Mouse (Mus musculus): ENCODE data around the gene Exoc5. TPM values are rescaled to one million over a fixed set of nuclear protein-coding genes. Genes with fewer than 3 reads are reported as not detected.

The Exoc5 gene
- polyA plus RNA-seq, 1 experiment from 2014 or later = 82.1 TPM

DNA sequence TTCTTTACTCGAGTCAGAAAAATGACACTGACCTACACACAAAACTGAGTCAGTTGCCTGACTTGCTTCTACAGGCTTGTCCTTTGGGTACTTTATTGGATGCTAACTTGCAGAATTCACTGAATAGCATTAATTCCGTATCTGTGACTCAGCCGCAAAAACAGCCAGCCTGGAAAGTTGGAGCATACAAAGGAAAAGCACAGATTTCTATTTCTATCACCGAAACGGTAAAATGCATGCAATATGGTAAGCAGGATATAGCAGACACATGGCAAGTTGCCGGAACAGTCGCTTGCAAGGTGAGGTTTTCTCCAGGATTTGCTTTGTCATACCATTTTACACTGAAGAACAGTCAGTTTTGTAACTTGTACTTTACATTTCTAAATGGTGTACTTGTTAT, 7.4 kb upstream of the Exoc5 start:
- H3K27me3 ChIP-seq (replicated peaks; ENCODE audit: control insufficient read depth, insufficient read depth, low read length) = no peaks in the 10 kb centered on the region
- peaks cover 12% of the 10 kb centered on the region for H3K36me3 ChIP-seq (ENCODE audit: control insufficient read depth, insufficient read depth, low read length)
- no peaks in the 10 kb centered on the region for H3K9me3 ChIP-seq (replicated peaks; ENCODE audit: control insufficient read depth, low read length)
- no peak overlapping the region for H3K4me2 ChIP-seq (ENCODE audit: low read length)
- H3K4me1 ChIP-seq (ENCODE audit: control insufficient read depth, insufficient read depth, low read length) = no peaks in the 10 kb centered on the region
- H3K27ac ChIP-seq (ENCODE audit: low read depth, low read length) = no peak overlapping the region
- 92% methylated on average over 7 of the region's 7 CpGs for WGBS
- DNase-seq (ENCODE audit: low spot score) (no peak), ATAC-seq (no peak)
- H3K9ac ChIP-seq (ENCODE audit: low read length) = no peak overlapping the region
- no peak overlapping the region for H3K4me3 ChIP-seq (ENCODE audit: low read depth, low read length)

DNA sequence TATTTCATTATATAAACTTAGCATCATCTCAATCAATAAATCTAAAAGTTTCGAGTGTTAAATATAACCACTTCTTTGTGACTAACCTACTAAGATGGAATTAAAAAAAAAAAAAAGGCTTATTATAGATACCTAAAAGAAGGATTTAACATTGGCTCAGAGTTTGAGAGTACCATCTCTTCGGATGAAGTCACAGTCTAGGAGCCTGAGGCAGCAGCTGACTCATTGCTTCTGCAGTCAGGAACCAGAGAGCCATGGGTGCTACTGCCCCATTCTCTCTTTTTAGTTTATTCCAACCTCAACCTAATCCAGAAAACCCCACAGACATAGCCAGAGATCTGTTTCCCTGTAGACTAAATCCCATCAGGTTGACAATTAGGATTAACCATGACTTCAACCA, 6.4 kb upstream of the Exoc5 start:
- peaks cover 2% of the 10 kb centered on the region for H3K4me1 ChIP-seq (ENCODE audit: control insufficient read depth, insufficient read depth, low read length)
- no peak overlapping the region for H3K4me2 ChIP-seq (ENCODE audit: low read length)
- no peak overlapping the region for H3K4me3 ChIP-seq (ENCODE audit: low read depth, low read length)
- ATAC-seq = no peak
- H3K36me3 ChIP-seq (ENCODE audit: control insufficient read depth, insufficient read depth, low read length) = peaks cover 12% of the 10 kb centered on the region
- 96% methylated on average over 2 of the region's 2 CpGs for WGBS
- DNase-seq (ENCODE audit: low spot score) = no peak
- no peaks in the 10 kb centered on the region for H3K27me3 ChIP-seq (replicated peaks; ENCODE audit: control insufficient read depth, insufficient read depth, low read length)
- no peak overlapping the region for H3K9ac ChIP-seq (ENCODE audit: low read length)
- no peak overlapping the region for H3K27ac ChIP-seq (ENCODE audit: low read depth, low read length)
- no peaks in the 10 kb centered on the region for H3K9me3 ChIP-seq (replicated peaks; ENCODE audit: control insufficient read depth, low read length)

DNA sequence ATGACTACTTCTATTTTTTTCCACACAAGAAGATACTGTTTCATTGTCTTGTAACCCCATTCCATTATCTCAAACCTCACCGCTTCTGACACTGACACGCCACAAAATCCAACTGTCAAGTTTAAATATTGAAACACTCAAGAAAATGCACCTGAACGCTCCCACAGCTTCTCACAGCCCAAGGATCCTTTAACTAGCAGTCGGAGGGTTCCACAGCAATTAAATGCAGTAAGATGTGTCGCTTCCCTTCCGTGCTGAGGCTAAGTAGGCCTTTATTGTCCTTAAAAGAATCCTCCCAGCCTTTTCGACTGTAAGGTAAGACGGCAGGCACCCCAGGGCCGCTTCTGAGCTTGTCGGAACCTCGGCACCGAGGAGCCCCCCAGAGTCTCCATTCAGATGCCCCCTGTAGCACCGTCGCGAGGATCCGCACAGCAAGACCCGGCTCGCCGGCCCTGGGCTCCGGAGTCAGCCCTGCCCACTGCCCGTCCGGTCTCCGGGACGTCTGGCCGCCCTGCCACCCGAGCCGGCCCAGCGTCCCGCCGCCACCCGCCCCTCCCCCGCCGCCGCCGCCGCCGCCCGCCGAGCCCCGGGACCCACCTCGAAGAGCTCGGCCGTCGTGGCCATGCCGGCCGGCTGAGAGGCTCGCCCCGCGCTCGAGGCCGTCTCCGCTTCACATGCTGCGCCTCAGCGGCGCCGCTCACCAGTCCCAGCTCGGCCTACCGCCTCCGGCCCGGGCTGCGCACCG, 752 bp downstream of the Exoc5 start, which contains the start of gene Ap5m1:
Ap5m1 (plus strand) TSS at position 569 of the 745 bp plus-strand sequence.
- H3K4me3 ChIP-seq (ENCODE audit: low read depth, low read length) = peak within 1 kb of the TSS; percentile 92
- H3K9me3 ChIP-seq (replicated peaks; ENCODE audit: control insufficient read depth, low read length) = no peaks in the 10 kb centered on the region
- ATAC-seq = peak; percentile 62
- peak within 1 kb of the TSS; percentile 98 for H3K27ac ChIP-seq (ENCODE audit: low read depth, low read length)
- H3K9ac ChIP-seq (ENCODE audit: low read length) = peak within 1 kb of the TSS; percentile 96
- DNase-seq (ENCODE audit: low spot score) = peak; percentile 56
- under 1% methylated on average over 57 of the region's 62 CpGs for WGBS
- peak within 1 kb of the TSS; percentile 74 for H3K4me2 ChIP-seq (ENCODE audit: low read length)
- peaks cover 17% of the 10 kb centered on the region for H3K4me1 ChIP-seq (ENCODE audit: control insufficient read depth, insufficient read depth, low read length)
- no peaks in the 10 kb centered on the region for H3K27me3 ChIP-seq (replicated peaks; ENCODE audit: control insufficient read depth, insufficient read depth, low read length)
- no peaks in the 10 kb centered on the region for H3K36me3 ChIP-seq (ENCODE audit: control insufficient read depth, insufficient read depth, low read length)

- Histone ChIP-seq H3K9me3 (replicated peaks; ENCODE audit: control insufficient read depth, low read length) (no peaks in the 10 kb centered on the region), H3K4me1 (ENCODE audit: control insufficient read depth, insufficient read depth, low read length) (peaks cover 17% of the 10 kb centered on the region), H3K9ac (ENCODE audit: low read length) (no peak overlapping the region), H3K27me3 (replicated peaks; ENCODE audit: control insufficient read depth, insufficient read depth, low read length) (no peaks in the 10 kb centered on the region), H3K27ac (ENCODE audit: low read depth, low read length) (no peak overlapping the region), H3K36me3 (ENCODE audit: control insufficient read depth, insufficient read depth, low read length) (no peaks in the 10 kb centered on the region), H3K4me2 (ENCODE audit: low read length) (no peak overlapping the region), H3K4me3 (ENCODE audit: low read depth, low read length) (no peak overlapping the region)
- WGBS = 83% methylated on average over 2 of the region's 2 CpGs
- no peak for ATAC-seq
- DNase-seq (ENCODE audit: low spot score) = no peak
Measured at GRCm38 (mm10) chr14:49063838-49064237, 2.6 kb downstream of the Exoc5 start.

GRCm38 (mm10) chr14:49049492-49049891, 17.0 kb downstream of the Exoc5 start:
- Histone ChIP-seq H3K4me3 (ENCODE audit: low read depth, low read length) (no peak overlapping the region), H3K4me2 (ENCODE audit: low read length) (no peak overlapping the region), H3K9ac (ENCODE audit: low read length) (no peak overlapping the region), H3K36me3 (ENCODE audit: control insufficient read depth, insufficient read depth, low read length) (no peaks in the 10 kb centered on the region; the same call in 1 of the 2 replicates), H3K9me3 (replicated peaks; ENCODE audit: control insufficient read depth, low read length) (no peaks in the 10 kb centered on the region), H3K27ac (ENCODE audit: low read depth, low read length) (no peak overlapping the region), H3K4me1 (ENCODE audit: control insufficient read depth, insufficient read depth, low read length) (no peaks in the 10 kb centered on the region), H3K27me3 (replicated peaks; ENCODE audit: control insufficient read depth, insufficient read depth, low read length) (no peaks in the 10 kb centered on the region)
- DNase-seq (ENCODE audit: low spot score) (no peak), ATAC-seq (no peak)

- Histone ChIP-seq H3K27me3 (replicated peaks; ENCODE audit: control insufficient read depth, insufficient read depth, low read length) (no peaks in the 10 kb centered on the region), H3K4me3 (ENCODE audit: low read depth, low read length) (no peak overlapping the region), H3K36me3 (ENCODE audit: control insufficient read depth, insufficient read depth, low read length) (no peaks in the 10 kb centered on the region; the same call in 1 of the 2 replicates), H3K4me2 (ENCODE audit: low read length) (no peak overlapping the region), H3K4me1 (ENCODE audit: control insufficient read depth, insufficient read depth, low read length) (no peaks in the 10 kb centered on the region), H3K9me3 (replicated peaks; ENCODE audit: control insufficient read depth, low read length) (no peaks in the 10 kb centered on the region), H3K9ac (ENCODE audit: low read length) (no peak overlapping the region), H3K27ac (ENCODE audit: low read depth, low read length) (no peak overlapping the region)
- ATAC-seq (no peak), DNase-seq (ENCODE audit: low spot score) (no peak)
- WGBS = 89% methylated on average over 4 of the region's 4 CpGs
Measured at GRCm38 (mm10) chr14:49045610-49046009, 20.8 kb downstream of the Exoc5 start.

GRCm38 (mm10) chr14:49028991-49029390, 37.5 kb downstream of the Exoc5 start:
- Histone ChIP-seq H3K9me3 (replicated peaks; ENCODE audit: control insufficient read depth, low read length) (no peaks in the 10 kb centered on the region), H3K4me2 (ENCODE audit: low read length) (no peak overlapping the region), H3K27me3 (replicated peaks; ENCODE audit: control insufficient read depth, insufficient read depth, low read length) (no peaks in the 10 kb centered on the region), H3K9ac (ENCODE audit: low read length) (no peak overlapping the region), H3K36me3 (ENCODE audit: control insufficient read depth, insufficient read depth, low read length) (peaks cover 18% of the 10 kb centered on the region), H3K4me3 (ENCODE audit: low read depth, low read length) (no peak overlapping the region), H3K4me1 (ENCODE audit: control insufficient read depth, insufficient read depth, low read length) (no peaks in the 10 kb centered on the region), H3K27ac (ENCODE audit: low read depth, low read length) (no peak overlapping the region)
- WGBS = 92% methylated on average over 5 of the region's 5 CpGs
- no peak for DNase-seq (ENCODE audit: low spot score)
- ATAC-seq = no peak

DNA sequence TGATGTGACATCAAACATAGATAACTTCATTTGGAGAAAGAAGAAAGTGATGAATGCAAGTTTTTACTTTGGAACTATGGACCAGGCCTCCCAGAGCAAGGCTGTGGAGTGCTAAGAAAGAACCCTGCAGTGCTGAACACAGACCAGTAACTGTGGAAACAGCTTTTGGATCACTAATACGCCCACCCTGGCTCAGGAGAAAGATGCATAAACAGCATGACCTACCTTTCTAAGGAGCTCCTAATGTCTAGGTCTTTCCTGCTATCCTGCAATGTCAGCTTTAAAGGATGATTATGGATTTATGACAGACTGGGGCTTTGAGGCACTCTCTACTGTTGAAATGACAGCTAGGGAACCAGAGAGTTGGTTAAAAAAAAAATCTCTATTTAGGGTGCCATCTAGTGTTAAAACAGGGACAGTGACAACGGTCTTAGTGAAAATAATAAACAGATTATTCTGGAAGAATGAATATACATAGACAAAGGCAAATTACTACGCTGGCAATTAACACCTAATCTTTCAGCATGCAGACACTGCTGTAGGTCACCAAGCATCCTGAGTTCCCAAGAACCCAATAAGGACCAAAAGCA, 38.6 kb downstream of the Exoc5 start:
- 42% methylated on average over 3 of the region's 3 CpGs for WGBS
- Histone ChIP-seq H3K4me3 (ENCODE audit: low read depth, low read length) (no peak overlapping the region), H3K9ac (ENCODE audit: low read length) (no peak overlapping the region), H3K27me3 (replicated peaks; ENCODE audit: control insufficient read depth, insufficient read depth, low read length) (no peaks in the 10 kb centered on the region), H3K27ac (ENCODE audit: low read depth, low read length) (no peak overlapping the region), H3K4me2 (ENCODE audit: low read length) (no peak overlapping the region), H3K36me3 (ENCODE audit: control insufficient read depth, insufficient read depth, low read length) (peaks cover 14% of the 10 kb centered on the region; the same call in 1 of the 2 replicates), H3K4me1 (ENCODE audit: control insufficient read depth, insufficient read depth, low read length) (no peaks in the 10 kb centered on the region), H3K9me3 (replicated peaks; ENCODE audit: control insufficient read depth, low read length) (no peaks in the 10 kb centered on the region)
- peak; percentile 59 for DNase-seq (ENCODE audit: low spot score)
- no peak for ATAC-seq
